In the genomic region with DNA sequence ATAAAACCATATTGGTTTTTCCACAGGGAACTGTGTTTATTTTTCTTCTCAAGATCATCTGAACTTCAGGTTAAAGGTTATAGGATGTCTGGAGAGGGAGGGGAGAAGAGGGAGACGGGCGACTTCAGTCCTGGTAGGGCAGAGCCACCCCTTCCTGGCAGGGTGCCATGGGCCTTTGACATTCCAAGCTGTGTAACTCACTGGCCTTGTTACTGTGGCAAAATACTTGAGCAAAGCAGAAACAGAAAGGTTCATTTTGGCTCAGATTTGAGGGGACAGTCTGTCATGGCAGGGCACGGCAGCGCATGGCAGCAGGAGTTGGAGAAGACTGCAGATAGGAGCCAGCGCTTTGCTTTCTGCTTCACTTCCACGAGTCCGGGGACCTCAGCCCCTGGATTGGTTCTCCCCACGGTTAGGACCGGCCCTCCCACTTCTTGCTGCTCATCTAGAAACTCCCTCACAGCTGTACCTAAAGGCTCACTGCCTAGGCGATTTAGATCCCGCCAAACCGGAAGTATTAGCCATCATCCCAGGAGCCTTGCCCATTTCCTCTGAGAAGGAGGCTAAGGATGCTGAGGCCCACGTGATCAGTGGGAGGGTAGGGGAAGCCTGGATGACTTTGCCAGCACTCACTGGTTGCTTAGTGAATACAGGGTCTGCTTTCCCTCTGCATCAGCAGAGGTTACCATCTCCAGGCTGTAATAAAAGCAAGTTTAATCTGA, we compare ENCODE assay signal across 8 mouse cellular contexts.
DNase-seq lines count a peak whose midpoint lies in the region; ATAC-seq and TF ChIP-seq lines count a peak whose summit lies in the region.

No protein-coding gene starts in this region.

- H3K4me1 ChIP-seq in kidney, embryonic 15.5 days = peaks cover 12% of the 10 kb centered on the region
- peaks cover 3% of the 10 kb centered on the region; the same call in 1 of the 2 replicates for H3K4me1 ChIP-seq in liver, postnatal 0 days (ENCODE audit: insufficient read depth)

- H3K4me3 ChIP-seq in kidney, embryonic 15.5 days (replicated peaks) = no peak overlapping the region
- H3K4me3 ChIP-seq in liver, postnatal 0 days (ENCODE audit: low read depth, low read length) = no peak overlapping the region

- no peak for TF ChIP-seq CTCF in brain, embryonic 14.5 days (IDR thresholded peaks at IDR 0.05; ENCODE audit: borderline replicate concordance, extremely low read depth, insufficient read depth, insufficient read length)
- TF ChIP-seq CTCF in liver, postnatal 0 days (IDR thresholded peaks at IDR 0.05; ENCODE audit: low read depth) = no peak

- H3K27ac ChIP-seq in kidney, embryonic 15.5 days = peak overlapping the region; percentile 39; the same call in 1 of the 2 replicates
- no peak overlapping the region for H3K27ac ChIP-seq in liver, postnatal 0 days (ENCODE audit: low read depth)

- no peak overlapping the region for H3K9ac ChIP-seq in kidney, embryonic 15.5 days
- no peak overlapping the region for H3K9ac ChIP-seq in liver, postnatal 0 days (replicated peaks)

- peak overlapping the region; percentile 38 for H3K4me2 ChIP-seq in kidney, embryonic 15.5 days
- H3K4me2 ChIP-seq in liver, postnatal 0 days (ENCODE audit: low read depth, low read length) = no peak overlapping the region

- no peak for DNase-seq in kidney, adult 8-10 months
- peak; percentile 82 for DNase-seq in Muller cell, postnatal 12 days (ENCODE audit: inconsistent ontology term)
- DNase-seq in brain, embryonic 14.5 days (ENCODE audit: low read depth) = peak; percentile 46
- DNase-seq in heart, postnatal 36 days = peak; percentile 10 to 12
- DNase-seq in liver, postnatal 0 days = no peak
- DNase-seq in frontal cortex, postnatal 36 days (ENCODE audit: low spot score in 2 of 2) = no peak

- 24% methylated on average over 13 of the region's 13 CpGs for WGBS in kidney, embryonic 15.5 days
- WGBS in liver, postnatal 0 days (ENCODE audit: insufficient replicate concordance) = 63% methylated on average over 13 of the region's 13 CpGs

- no peaks in the 10 kb centered on the region for H3K36me3 ChIP-seq in kidney, embryonic 15.5 days
- no peaks in the 10 kb centered on the region for H3K36me3 ChIP-seq in liver, postnatal 0 days (replicated peaks; ENCODE audit: insufficient read depth, low read length)

- no peak for TF ChIP-seq EP300 in liver, postnatal 0 days (IDR thresholded peaks at IDR 0.05; ENCODE audit: low read depth)

- ATAC-seq in kidney, embryonic 15.5 days (replicated peaks; ENCODE audit: low FRiP score) = no peak
- no peak for ATAC-seq in megakaryocyte, adult 5-6 weeks (ENCODE audit: poor library complexity, severe bottlenecking)
- ATAC-seq in liver, postnatal 0 days = no peak

- H3K9me3 ChIP-seq in kidney, embryonic 15.5 days (replicated peaks) = no peaks in the 10 kb centered on the region
- no peaks in the 10 kb centered on the region for H3K9me3 ChIP-seq in liver, postnatal 0 days (ENCODE audit: low read length)

- intact Hi-C loops in heart, postnatal 36 days (cut with DNase I) = no loop called here

- no peak for TF ChIP-seq POLR2A in brain, embryonic 14.5 days (IDR thresholded peaks at IDR 0.05; ENCODE audit: borderline replicate concordance, extremely low read depth, insufficient read depth, insufficient read length, poor library complexity, severe bottlenecking)

- no peaks in the 10 kb centered on the region for H3K27me3 ChIP-seq in kidney, embryonic 15.5 days
- H3K27me3 ChIP-seq in liver, postnatal 0 days (ENCODE audit: insufficient read depth, low read length) = no peaks in the 10 kb centered on the region

Comparison
In these comparisons a context has a peak if more than half of its experiments do, and no peak if none do; other contexts are left out.
1. DNase-seq: peak in Muller cell, postnatal 12 days (single experiment), brain, embryonic 14.5 days (single experiment) and heart, postnatal 36 days (2 of 2); none in kidney, adult 8-10 months (0 of 2), liver, postnatal 0 days (single experiment) and frontal cortex, postnatal 36 days (0 of 2).